Mouse (Mus musculus) lung, postnatal 0 days (tissue): Measurements from ENCODE around the gene Leap2.

Source experiments
- CTCF ChIP-seq: IDR thresholded peaks from 2 replicates; pipeline ENCODE4 v1.5.1; 2016; ENCODE audit warnings: antibody characterized with exemption, mild to moderate bottlenecking
- EP300 ChIP-seq: IDR thresholded peaks from 2 replicates; pipeline ENCODE4 v1.6.1; 2016; ENCODE audit warnings: antibody characterized with exemption, mild to moderate bottlenecking, control low read depth

GRCm38 (mm10) chr11:53433057-53433456 lies 10.1 kb upstream of the Leap2 start:
- TF ChIP-seq CTCF (no peak), EP300 (no peak)
